Mouse (Mus musculus) adrenal gland, adult 8-10 months (tissue): Measurements from ENCODE around the gene Zfp106. TPM values are rescaled to one million over a fixed set of nuclear protein-coding genes. Genes with fewer than 3 reads are reported as not detected.

ENCODE experiments used
- DNase-seq: peaks from one replicate; pipeline ENCODE4 v3.0.0; 2022
- total RNA-seq, 4 experiments: library from RNA; stranded (reverse); gene quantifications; 2 replicates each; pipeline ENCODE4 v1.2.4; 2022

Zfp106 gene
- total RNA-seq, 4 experiments from 2014 or later, result 98.6 to 120 (median 107) TPM

- DNase-seq, result no peak
Observed at GRCm38 (mm10) chr2:120544732-120545131, 18.9 kb downstream of the Zfp106 start.

GRCm38 (mm10) chr2:120539778-120540208 is 23.9 kb downstream of the Zfp106 start:
- peak; percentile 46 for DNase-seq

GRCm38 (mm10) chr2:120539333-120539732 is 24.3 kb downstream of the Zfp106 start:
- DNase-seq, result no peak

- DNase-seq, result no peak
Observed at GRCm38 (mm10) chr2:120531223-120531622, 32.4 kb downstream of the Zfp106 start.

GRCm38 (mm10) chr2:120529531-120529930 is 34.1 kb downstream of the Zfp106 start:
- no peak for DNase-seq

- no peak for DNase-seq
Observed at GRCm38 (mm10) chr2:120526771-120527170, 36.9 kb downstream of the Zfp106 start.

GRCm38 (mm10) chr2:120518547-120519210 is 45.0 kb downstream of the Zfp106 start:
- DNase-seq, result no peak

- no peak for DNase-seq
Observed at GRCm38 (mm10) chr2:120514181-120514580, 49.5 kb downstream of the Zfp106 start.

- DNase-seq, result no peak
Observed at GRCm38 (mm10) chr2:120503992-120504391, 59.7 kb downstream of the Zfp106 start.

- no peak for DNase-seq
Observed at GRCm38 (mm10) chr2:120503094-120503493, 60.5 kb downstream of the Zfp106 start.

GRCm38 (mm10) chr2:120502605-120502990 is 61.0 kb downstream of the Zfp106 start:
- DNase-seq, result no peak

GRCm38 (mm10) chr2:120501931-120502604 is 61.6 kb downstream of the Zfp106 start:
- no peak for DNase-seq

GRCm38 (mm10) chr2:120501136-120501918 is 62.3 kb downstream of the Zfp106 start:
- no peak for DNase-seq

- no peak for DNase-seq
Observed at GRCm38 (mm10) chr2:120499971-120500471, 63.6 kb downstream of the Zfp106 start.

- no peak for DNase-seq
Observed at GRCm38 (mm10) chr2:120496511-120496910, 67.1 kb downstream of the Zfp106 start.

- DNase-seq, result no peak
Observed at GRCm38 (mm10) chr2:120493254-120493653, 70.4 kb downstream of the Zfp106 start.

- DNase-seq, result no peak
Observed at GRCm38 (mm10) chr2:120484241-120484640, 79.4 kb downstream of the Zfp106 start.

GRCm38 (mm10) chr2:120482506-120483389 is 80.9 kb downstream of the Zfp106 start:
- no peak for DNase-seq

- no peak for DNase-seq
Observed at GRCm38 (mm10) chr2:120481921-120482320, 81.7 kb downstream of the Zfp106 start.

GRCm38 (mm10) chr2:120478600-120478999 is 85.0 kb downstream of the Zfp106 start:
- peak; percentile 55 for DNase-seq

- DNase-seq, result no peak
Observed at GRCm38 (mm10) chr2:120476277-120477087, 87.2 kb downstream of the Zfp106 start.
